Mouse (Mus musculus) forebrain, embryonic 14.5 days (tissue): ENCODE results near the gene Vwa2. TPM values are rescaled to one million over a fixed set of nuclear protein-coding genes. Genes with fewer than 3 reads are reported as not detected.

Source experiments
- ATAC-seq: fragments of 200-750 bp; cut with Nextera tagmentation; 2 replicates; pipeline ENCODE4 v1.8.0; 2017; ENCODE audit warnings: mild to moderate bottlenecking, moderate library complexity
- DNase-seq: peaks from one replicate; pipeline ENCODE4 v3.0.0-alpha.2; 2015; ENCODE audit warnings: low spot score
- H3K27ac ChIP-seq: fragments of 300-500 bp; sonication (generic); 2 replicates; pipeline ENCODE4 v1.5.1; 2014; ENCODE audit warnings: low read depth, mild to moderate bottlenecking, control low read depth, low read length, moderate library complexity
- H3K27me3 ChIP-seq: fragments of 300-500 bp; sonication (generic); replicated peaks from 2 replicates; pipeline ENCODE4 v1.6.1; 2014; ENCODE audit warnings: low read length, control low read depth, mixed read lengths; ENCODE audit not compliant: control insufficient read depth, insufficient read depth
- H3K36me3 ChIP-seq: fragments of 300-500 bp; sonication (generic); 2 replicates; pipeline ENCODE4 v1.6.1; 2014; ENCODE audit warnings: low read length, control low read depth; ENCODE audit not compliant: control insufficient read depth, insufficient read depth
- H3K4me1 ChIP-seq: fragments of 300-500 bp; sonication (generic); 2 replicates; pipeline ENCODE4 v1.6.1; 2014; ENCODE audit warnings: antibody characterized with exemption, low read length, control low read depth; ENCODE audit not compliant: control insufficient read depth, insufficient read depth
- H3K4me2 ChIP-seq: fragments of 300-500 bp; sonication (generic); 2 replicates; pipeline ENCODE4 v1.6.1; 2014; ENCODE audit warnings: mild to moderate bottlenecking, control low read depth, low read length
- H3K4me3 ChIP-seq: fragments of 300-500 bp; sonication (generic); 2 replicates; pipeline ENCODE4 v1.5.1; 2014; ENCODE audit warnings: low read depth, low read length, control low read depth
- H3K9ac ChIP-seq: fragments of 300-500 bp; sonication (generic); 2 replicates; pipeline ENCODE4 v1.6.1; 2014; ENCODE audit warnings: mild to moderate bottlenecking, low read length, control low read depth, moderate library complexity
- H3K9me3 ChIP-seq: fragments of 300-500 bp; sonication (generic); replicated peaks from 2 replicates; pipeline ENCODE4 v1.6.1; 2016; ENCODE audit warnings: low read length, control low read depth, mixed read lengths; ENCODE audit not compliant: control insufficient read depth
- WGBS: fragments of 180-500 bp; shearing (Covaris S2); extraction: QIAGEN DNeasy Blood & Tissue Kit; methylation state at CpG from one replicate; pipeline ENCODE4 v1.1.7; 2014; 5-methylcytosine and 5-hydroxymethylcytosine counted together
- polyA plus RNA-seq: library from polyadenylated mRNA; unstranded; fragments of >200 nt; fragmentation: Nextera tagmentation; extraction: Ambion mirVana; gene quantifications from 2 replicates; pipeline ENCODE4 v1.2.1, GENCODE M21; 2014

Gene Vwa2
- polyA plus RNA-seq, 1 experiment from 2014 or later: 0.22 TPM

DNA sequence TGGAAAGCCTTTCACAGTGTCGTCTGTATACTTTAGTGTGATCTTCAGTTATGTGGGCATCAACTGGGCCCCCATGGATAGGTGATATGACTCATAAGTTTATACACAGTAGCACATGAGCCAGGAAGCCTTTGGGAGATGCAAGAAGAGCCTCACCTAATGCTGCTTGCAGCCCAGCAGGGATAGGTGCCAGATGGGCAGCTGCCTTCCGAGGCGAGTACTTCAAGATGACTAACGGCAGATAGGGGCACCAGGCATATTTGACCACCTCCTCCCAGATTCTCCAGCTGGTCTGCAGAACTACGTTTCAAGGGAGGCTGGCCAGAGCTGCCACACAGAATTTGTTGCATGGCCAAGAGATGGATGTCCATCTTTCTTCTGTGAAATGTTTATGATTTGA, 19.3 kb downstream of the Vwa2 start:
- no peak overlapping the region for H3K4me3 ChIP-seq
- ATAC-seq: no peak
- WGBS: 85% methylated on average over 5 of the region's 5 CpGs

DNA sequence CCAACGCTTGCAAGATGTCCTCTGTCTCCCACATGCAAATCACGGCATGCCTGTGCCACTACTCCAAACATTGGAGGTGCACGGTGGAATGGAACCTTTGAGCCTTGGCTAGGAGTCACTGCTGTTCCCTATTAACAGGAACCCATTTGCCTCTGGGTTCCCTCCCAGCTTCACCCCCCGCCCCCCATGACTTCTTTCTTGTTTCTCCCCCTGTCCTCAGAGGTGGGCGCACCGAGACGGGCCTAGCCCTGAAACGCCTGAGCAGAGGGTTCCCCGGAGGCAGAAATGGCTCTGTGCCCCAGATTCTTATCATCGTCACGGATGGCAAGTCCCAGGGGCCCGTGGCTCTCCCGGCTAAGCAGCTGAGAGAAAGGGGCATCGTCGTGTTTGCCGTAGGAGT, 23.6 kb downstream of the Vwa2 start:
- H3K27me3 ChIP-seq: no peaks in the 10 kb centered on the region
- ATAC-seq (no peak), DNase-seq (no peak)
- no peaks in the 10 kb centered on the region for H3K36me3 ChIP-seq
- no peak overlapping the region for H3K27ac ChIP-seq
- WGBS: 91% methylated on average over 16 of the region's 16 CpGs
- no peaks in the 10 kb centered on the region for H3K4me1 ChIP-seq
- no peak overlapping the region for H3K9ac ChIP-seq
- no peaks in the 10 kb centered on the region for H3K9me3 ChIP-seq
- H3K4me2 ChIP-seq: no peak overlapping the region
- H3K4me3 ChIP-seq: no peak overlapping the region

More for the DNA sequence above, 19.3 kb downstream of the Vwa2 start:
- Histone ChIP-seq H3K27me3 (no peaks in the 10 kb centered on the region), H3K36me3 (no peaks in the 10 kb centered on the region), H3K27ac (no peak overlapping the region), H3K9ac (no peak overlapping the region), H3K4me1 (no peaks in the 10 kb centered on the region), H3K9me3 (no peaks in the 10 kb centered on the region), H3K4me2 (no peak overlapping the region)
- no peak for DNase-seq

DNA sequence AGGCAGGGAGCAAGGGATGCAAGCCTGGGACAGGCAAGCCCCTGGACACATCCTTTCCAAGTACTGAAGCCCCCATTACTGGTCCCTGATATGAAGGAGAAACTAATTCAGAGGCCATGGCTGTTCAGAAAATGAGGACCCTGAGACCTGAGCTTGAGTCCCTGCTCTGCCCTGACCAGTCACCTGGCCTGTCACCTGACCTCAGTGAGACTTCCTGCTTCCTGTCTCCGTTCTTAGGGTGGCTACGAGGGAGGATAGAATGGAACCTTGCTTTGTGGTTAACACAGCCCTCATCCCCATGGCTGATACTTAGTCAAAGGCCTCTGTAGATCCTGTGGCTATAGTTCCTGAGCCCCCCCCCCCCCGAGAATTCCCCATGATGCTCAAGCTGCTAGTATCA, 30.0 kb downstream of the Vwa2 start:
- ATAC-seq: no peak
- no peak overlapping the region for H3K4me3 ChIP-seq
- H3K36me3 ChIP-seq: no peaks in the 10 kb centered on the region
- H3K27ac ChIP-seq: no peak overlapping the region
- H3K4me1 ChIP-seq: no peaks in the 10 kb centered on the region
- 80% methylated on average over 3 of the region's 3 CpGs for WGBS
- no peak for DNase-seq
- no peak overlapping the region for H3K9ac ChIP-seq
- no peaks in the 10 kb centered on the region for H3K9me3 ChIP-seq
- no peak overlapping the region for H3K4me2 ChIP-seq
- no peaks in the 10 kb centered on the region for H3K27me3 ChIP-seq

DNA sequence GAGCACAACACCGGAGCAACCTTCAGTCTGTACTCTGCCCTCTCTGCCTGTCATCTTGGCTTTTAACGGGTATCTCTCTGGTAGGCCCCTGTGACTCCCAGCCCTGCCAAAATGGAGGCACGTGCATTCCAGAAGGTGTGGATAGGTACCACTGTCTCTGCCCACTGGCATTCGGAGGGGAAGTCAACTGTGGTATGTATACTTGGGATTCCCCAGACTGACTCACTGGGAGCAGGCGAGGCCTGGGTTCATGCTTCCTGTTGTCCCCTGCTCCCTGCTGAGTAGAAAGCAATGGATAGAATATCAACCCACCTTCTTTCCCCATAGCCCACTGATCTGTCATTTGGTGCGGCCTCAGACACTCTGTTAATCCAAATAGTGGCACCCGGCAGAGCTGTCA, 31.3 kb downstream of the Vwa2 start:
- no peak overlapping the region for H3K27ac ChIP-seq
- no peaks in the 10 kb centered on the region for H3K36me3 ChIP-seq
- WGBS: 91% methylated on average over 7 of the region's 7 CpGs
- no peak overlapping the region for H3K4me2 ChIP-seq
- no peaks in the 10 kb centered on the region for H3K27me3 ChIP-seq
- H3K4me3 ChIP-seq: no peak overlapping the region
- no peak overlapping the region for H3K9ac ChIP-seq
- no peak for ATAC-seq
- H3K4me1 ChIP-seq: no peaks in the 10 kb centered on the region
- H3K9me3 ChIP-seq: no peaks in the 10 kb centered on the region
- no peak for DNase-seq

DNA sequence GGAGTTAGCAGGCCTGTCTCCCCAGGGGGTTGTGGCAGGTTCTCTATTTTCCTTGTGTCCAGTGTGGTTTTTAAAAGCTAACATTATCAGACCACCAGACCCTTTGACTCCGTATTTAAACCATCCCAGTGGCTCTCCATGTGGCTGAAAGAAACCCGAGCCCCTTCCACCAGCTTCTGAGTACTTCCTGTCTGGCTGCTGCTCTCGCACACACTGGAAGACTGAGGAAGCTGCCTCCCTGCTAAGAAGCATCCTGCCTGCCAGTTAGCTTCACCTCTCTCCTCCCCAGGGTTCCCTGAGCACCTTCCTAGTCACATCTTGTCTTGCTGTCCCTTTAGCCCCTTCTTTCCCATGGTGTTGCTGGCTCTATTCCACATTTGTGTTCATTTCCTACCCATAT, 33.8 kb downstream of the Vwa2 start:
- DNase-seq (no peak), ATAC-seq (no peak)
- Histone ChIP-seq H3K4me1 (no peaks in the 10 kb centered on the region), H3K27me3 (no peaks in the 10 kb centered on the region), H3K9me3 (no peaks in the 10 kb centered on the region), H3K9ac (no peak overlapping the region), H3K4me3 (no peak overlapping the region), H3K27ac (no peak overlapping the region), H3K36me3 (no peaks in the 10 kb centered on the region), H3K4me2 (no peak overlapping the region)
- WGBS: 62% methylated on average over 3 of the region's 3 CpGs

DNA sequence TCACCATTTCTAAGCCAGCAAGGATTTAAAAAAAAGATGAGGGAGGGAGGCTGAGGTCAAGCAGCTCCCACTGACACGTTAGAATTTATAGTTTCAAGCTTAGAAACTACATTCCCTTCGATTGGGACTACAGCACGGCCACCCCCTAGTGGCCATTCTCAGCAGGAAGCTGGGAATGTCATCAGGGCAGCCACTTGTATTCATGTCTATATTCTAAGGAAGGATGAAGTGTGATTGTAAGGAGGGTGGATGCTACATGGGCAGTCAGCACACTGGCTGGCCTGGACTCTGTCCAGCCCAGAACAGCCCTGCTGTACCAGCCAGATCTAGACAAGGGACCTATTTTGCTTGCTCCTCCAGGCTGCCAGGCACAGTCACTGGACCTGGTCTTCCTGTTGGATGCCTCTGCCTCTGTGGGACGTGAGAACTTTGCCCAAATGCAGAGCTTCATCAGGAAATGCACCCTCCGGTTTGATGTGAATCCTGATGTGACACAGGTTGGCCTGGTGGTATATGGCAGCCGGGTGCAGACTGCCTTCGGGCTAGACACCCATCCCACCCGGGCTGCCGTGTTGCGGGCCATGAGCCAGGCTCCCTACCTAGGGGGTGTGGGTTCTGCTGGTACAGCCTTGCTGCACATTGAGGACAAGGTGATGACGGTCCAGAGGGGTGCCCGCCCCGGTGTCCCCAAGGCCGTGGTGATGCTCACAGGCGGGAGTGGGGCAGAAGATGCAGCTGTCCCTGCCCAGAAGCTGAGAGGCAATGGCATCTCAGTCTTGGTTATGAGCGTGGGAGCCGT, 34.6 kb downstream of the Vwa2 start:
- ATAC-seq: no peak
- H3K36me3 ChIP-seq: no peaks in the 10 kb centered on the region

DNA sequence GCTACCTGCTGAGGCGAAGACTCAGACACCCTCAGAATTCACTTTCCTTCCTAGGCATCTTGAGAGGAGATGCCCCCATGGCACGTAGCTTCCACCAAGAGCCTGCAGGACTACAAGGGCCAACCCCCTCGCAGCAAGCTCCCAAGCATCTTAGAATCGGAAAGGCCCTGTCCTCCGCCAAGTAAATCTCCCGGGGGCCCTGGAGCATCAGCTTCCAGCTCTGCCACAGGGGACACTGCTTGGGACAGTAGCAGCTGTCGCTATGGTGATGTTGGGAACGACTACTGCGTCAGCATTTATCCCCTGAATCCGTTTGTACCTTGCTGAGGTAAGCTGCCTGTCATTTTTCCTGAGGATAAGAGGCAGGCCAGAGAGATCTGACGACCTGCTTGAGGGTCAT, 36.5 kb downstream of the Vwa2 start:
- Histone ChIP-seq H3K27ac (no peak overlapping the region), H3K4me2 (no peak overlapping the region), H3K4me1 (no peaks in the 10 kb centered on the region), H3K9ac (no peak overlapping the region), H3K9me3 (no peaks in the 10 kb centered on the region), H3K27me3 (no peaks in the 10 kb centered on the region), H3K4me3 (no peak overlapping the region), H3K36me3 (no peaks in the 10 kb centered on the region)
- no peak for ATAC-seq
- DNase-seq: no peak
- 65% methylated on average over 11 of the region's 11 CpGs for WGBS

More for the DNA sequence above, 34.6 kb downstream of the Vwa2 start:
- Histone ChIP-seq H3K27me3 (no peaks in the 10 kb centered on the region), H3K9ac (no peak overlapping the region), H3K4me1 (no peaks in the 10 kb centered on the region), H3K27ac (no peak overlapping the region), H3K4me2 (no peak overlapping the region), H3K9me3 (no peaks in the 10 kb centered on the region), H3K4me3 (no peak overlapping the region)
- 77% methylated on average over 17 of the region's 17 CpGs for WGBS
- DNase-seq: peak; percentile 76

DNA sequence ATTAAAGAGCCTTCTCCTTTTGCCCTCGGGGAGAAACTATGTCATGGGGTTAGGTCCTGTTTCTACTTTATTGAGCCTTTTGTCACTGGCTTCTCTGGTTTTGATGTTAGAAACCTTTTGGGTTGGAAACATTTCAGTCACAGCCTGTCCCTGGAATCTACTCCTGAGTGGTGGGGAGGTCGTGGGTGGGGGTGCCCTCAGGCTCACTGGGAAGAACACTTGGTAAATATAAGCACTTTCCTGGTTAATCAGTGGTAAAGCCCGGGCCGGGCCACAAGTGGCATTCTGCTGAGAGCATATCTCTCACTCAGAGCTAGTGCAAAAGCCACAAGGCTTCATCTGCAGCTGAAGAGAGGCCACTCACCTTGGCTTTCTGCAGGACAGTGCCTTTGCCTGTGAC, 39.7 kb downstream of the Vwa2 start:
- Histone ChIP-seq H3K9ac (no peak overlapping the region), H3K4me1 (no peaks in the 10 kb centered on the region), H3K4me2 (no peak overlapping the region), H3K27ac (no peak overlapping the region), H3K4me3 (no peak overlapping the region), H3K9me3 (no peaks in the 10 kb centered on the region), H3K36me3 (no peaks in the 10 kb centered on the region), H3K27me3 (no peaks in the 10 kb centered on the region)
- no peak for ATAC-seq
- no peak for DNase-seq
- WGBS: 87% methylated on average over 4 of the region's 4 CpGs

DNA sequence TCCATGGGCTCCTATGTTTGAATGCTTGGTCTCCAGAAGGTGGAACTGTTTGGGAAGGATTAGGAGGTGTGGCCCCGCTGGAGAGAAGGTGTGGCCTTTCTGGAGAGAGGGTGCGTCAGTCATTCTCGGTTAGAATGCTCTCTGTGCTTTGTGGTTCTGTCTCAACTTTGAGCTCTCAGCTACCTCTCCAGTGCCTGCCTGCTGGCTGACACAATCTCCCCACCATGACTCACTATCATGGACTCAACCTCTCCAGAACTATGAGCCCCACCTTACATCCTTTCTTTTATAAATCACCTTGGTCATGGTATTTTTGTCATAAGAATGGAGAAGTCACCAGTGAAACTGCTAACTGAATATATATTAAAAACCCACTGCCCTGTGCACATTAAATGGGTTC, 40.6 kb downstream of the Vwa2 start:
- Histone ChIP-seq H3K4me2 (no peak overlapping the region), H3K9ac (no peak overlapping the region), H3K27ac (no peak overlapping the region), H3K4me1 (no peaks in the 10 kb centered on the region), H3K27me3 (no peaks in the 10 kb centered on the region), H3K4me3 (no peak overlapping the region), H3K9me3 (no peaks in the 10 kb centered on the region), H3K36me3 (no peaks in the 10 kb centered on the region)
- ATAC-seq (no peak), DNase-seq (no peak)
- WGBS: 96% methylated on average over 3 of the region's 3 CpGs
